Mouse (Mus musculus) urinary bladder, postnatal 25 days (tissue): ENCODE data around the gene Col16a1.
A peak's percentile ranks its signal among the peaks of the same experiment; 100 is the strongest.

Source experiments
- DNase-seq: peaks from one replicate; pipeline ENCODE4 v3.0.0; 2022; ENCODE audit warnings: low spot score

The Col16a1 gene

DNA sequence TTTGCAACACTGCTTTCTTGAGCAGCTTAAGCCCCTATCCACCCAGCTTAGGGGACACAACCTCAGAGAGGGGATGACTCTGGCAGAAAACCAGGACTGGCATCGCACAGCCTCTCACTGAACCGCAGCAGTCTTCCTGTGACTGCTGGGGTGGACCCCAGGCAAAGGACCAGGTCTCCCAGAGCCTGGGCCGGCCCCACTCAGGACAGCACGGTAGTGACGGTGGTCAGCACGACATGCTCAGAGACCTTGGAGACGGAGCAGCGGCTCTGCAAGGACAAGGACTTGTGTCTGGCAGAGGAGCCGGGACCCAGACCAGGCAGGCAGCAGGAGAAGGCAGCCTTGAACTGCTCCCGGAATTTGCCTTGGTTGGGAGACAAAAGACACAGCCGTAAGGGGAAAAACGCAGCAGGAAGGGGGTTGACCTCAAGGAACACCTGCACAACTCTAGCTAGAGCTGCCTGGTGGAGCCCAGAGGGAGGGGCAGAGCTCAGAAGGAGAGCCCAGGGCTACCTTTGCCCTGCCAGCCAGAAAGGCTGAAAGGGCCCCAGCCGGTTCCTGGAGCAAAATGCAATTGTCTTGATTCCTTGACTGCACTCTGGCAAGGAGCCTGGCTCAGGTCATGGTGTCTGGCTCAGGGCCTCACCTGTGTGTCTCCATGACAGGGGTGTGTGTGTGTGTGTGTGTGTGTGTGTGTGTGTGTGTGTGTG, 83.2 kb downstream of the Col16a1 start:
- DNase-seq: no peak

DNA sequence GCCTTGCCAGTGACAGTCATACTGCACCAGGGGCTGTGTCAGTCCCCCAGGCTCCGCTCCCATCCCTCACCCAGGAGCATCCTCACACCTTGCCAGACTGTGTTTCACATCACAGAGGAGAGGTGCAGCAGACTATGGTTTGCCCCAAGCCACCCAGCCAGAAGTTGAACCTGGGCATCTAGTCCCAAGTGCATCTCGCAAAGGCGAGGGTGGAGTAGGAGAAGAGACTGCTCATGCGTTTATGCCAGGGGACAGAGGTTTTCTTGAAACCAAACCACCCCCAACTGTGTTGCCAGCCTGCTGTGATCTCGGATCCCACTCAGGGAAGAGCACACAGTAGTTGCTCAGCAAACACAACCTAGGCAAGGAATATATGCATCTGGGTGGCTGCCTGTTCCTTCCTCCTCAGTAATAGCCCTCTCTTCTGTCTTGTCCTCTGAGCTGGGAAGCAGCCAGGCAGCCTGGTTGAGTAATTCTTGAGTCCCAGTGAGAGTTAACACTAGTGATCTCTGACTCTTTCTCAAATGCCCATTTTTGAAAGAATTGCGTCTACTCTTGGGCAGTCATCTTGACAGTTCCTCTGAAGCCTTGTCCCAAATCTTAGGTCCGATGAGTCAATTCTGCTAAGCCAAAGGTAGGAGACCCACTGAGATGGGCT, 83.9 kb downstream of the Col16a1 start:
- no peak for DNase-seq

DNA sequence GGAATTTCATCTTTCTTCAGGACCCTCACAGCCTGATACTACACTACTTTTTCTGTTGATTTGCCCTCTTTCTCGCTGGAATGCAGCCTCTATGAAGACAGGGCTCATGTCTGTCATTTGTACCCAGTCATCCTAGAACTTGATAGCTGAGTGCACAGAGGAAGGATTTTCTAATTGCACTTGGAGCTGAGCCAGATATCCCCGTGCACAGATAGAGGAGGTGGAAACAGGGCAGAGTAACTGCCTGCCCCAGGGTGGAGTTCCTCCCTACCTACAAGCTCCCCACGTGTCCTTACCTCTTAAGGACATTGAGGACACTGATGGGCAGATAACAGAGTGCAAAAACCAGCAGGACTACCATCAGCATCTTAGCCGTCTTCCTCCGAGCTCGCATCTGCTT, 85.8 kb downstream of the Col16a1 start:
- DNase-seq: no peak

DNA sequence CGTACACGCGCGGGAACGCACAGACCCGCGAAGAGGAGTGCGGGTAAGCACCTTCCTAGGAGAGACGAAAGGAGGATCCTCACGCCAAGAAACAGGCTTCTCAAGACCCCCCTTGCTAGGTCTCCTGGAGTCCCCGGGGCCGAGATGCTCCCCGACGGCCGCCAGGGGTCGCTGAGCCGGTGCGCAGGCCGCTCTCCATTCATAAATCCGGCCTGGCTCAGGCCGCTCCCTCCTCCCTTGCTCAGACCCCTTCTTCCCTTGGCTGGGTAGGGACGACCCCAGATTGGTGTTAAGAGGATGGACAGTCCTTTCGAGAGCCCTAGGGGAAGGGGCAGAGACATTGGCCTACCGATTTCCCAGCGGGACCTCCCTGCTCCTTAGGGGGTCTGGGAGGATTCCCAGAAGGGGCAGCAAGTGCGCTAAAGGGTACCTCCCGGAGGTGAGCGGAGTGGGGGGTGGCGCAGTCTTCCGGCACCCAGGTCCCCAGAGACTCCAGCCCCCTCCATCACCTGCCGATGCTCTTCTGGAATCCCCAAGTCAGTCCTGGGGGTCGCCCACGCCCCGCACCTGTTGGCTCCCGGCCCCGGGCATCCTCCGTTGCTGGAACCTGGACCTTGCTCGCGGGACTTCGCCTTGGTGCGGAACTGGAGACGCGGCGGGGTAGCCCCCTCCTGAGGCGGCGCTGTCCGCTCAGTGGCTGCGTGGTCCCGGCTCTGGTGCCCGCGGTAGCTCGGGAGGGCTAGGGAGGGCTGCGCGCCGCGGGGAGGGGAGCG, 91.0 kb downstream of the Col16a1 start:
- peak; percentile 77 for DNase-seq

DNA sequence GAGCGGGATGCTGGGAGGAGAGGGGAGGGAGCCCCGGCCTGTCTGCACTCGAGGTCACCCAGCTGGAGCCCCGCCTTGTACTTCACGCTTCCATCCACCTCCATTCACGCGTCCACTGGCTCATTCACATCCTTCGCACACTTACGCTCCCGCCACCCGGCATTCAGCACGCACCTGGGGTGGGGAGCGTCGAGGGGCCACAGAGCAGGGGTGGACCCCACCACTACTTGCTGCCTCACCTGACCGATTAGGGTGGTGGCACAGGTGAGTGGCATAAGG, 91.5 kb downstream of the Col16a1 start, which contains the start of gene Hcrtr1:
Gene Hcrtr1 (minus strand): TSS at position 146 of the 279 bp plus-strand sequence.
- DNase-seq: no peak

DNA sequence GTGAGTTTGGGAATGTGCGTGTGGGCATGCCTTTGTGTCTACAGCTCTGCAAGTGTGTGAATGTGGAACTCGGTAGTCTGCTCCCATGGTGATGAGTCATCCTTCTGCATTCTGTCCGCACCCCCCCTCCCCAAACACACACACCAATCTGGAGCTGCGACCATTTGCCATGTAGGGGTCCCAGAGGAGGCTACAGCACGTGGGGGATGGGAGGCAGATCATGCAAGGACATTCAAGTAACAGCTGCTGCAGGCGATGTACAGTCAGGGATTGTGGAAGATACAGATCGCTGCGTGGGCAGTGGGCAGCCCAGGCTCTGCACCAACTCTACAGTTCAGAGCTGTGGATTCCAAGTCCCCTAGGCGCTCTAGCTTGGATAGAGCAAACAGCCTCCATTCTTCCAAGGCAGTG, 93.4 kb downstream of the Col16a1 start:
- no peak for DNase-seq

DNA sequence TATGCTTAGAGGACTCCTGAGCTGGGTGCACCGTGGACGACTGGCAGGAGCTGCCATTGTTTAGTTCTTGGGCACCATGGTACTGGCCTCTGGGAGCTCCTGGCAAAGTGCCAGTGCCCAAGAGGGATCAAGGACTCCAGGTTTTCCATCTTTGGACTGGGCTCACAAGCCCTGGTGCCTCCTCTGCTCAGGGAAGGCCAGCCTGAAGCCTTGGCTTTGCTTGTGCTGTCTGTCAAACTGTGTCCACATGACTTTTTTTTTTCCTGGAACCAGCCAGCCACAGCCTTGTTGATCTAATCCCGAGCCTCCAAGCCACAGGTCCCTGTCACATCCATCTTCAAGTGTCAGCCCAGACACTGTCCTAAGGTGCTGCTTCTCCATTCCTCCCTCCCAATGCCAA, 94.1 kb downstream of the Col16a1 start:
- no peak for DNase-seq

DNA sequence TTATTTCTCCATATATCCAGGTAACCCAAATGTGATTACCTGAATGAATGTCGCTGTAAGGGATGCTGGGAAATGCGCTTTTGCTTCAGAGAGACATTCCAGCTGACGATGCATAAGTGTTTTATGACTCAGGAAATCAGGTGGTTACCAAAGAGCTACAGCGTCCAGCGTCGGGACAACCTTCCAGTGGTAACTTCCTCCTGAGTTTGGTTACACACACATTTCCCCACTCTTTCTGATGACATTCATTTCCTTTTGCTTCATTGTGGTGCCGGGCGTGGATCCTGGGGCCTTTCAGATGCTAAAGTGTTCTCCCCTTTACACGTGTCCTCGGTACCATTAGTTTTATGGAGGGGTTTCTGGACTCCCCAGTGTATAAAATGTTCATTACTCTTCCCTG, 100.8 kb downstream of the Col16a1 start:
- DNase-seq: no peak
